Mouse (Mus musculus): Measurements from ENCODE around the gene Fbxo34.

DNA sequence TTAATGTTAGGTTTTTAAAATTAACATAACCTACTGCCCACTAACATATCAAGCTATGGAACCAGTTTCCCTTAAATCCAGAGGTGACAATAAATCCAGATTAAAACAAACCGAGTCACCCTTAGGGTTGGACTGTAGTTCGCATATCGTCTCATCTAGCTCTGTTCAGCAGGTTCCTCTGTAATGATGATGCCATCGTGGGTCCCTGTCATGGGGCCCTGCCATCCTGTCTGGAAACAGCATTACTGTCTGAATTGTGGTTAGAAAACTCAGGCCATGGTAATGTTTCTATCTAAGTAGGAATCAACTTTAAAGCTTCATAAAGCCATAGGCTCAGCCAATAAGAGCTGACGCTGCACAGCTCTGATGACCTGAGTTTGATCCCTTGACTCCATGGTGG is 48.4 kb downstream of the Fbxo34 start:
- TF ChIP-seq POLR2A (IDR thresholded peaks at IDR 0.05; ENCODE audit: control insufficient read depth, low read depth, low read length) (no peak), CTCF (IDR thresholded peaks at IDR 0.05; ENCODE audit: control insufficient read depth, insufficient read depth, insufficient replicate concordance, low read depth, low read length) (no peak)
